Mouse (Mus musculus) gastrocnemius, adult 18-20 months (tissue): ENCODE results near the gene Cdh3. TPM values are rescaled to one million over a fixed set of nuclear protein-coding genes. Genes with fewer than 3 reads are reported as not detected.

Experiments used
- DNase-seq: peaks from one replicate; pipeline ENCODE4 v3.0.0; 2021; ENCODE audit warnings: low spot score
- total RNA-seq, 2 experiments: library from RNA; stranded (reverse); gene quantifications; 2 replicates each; pipeline ENCODE4 v1.2.3; 2021

Gene Cdh3
- total RNA-seq, 2 experiments from 2014 or later: not detected

DNA sequence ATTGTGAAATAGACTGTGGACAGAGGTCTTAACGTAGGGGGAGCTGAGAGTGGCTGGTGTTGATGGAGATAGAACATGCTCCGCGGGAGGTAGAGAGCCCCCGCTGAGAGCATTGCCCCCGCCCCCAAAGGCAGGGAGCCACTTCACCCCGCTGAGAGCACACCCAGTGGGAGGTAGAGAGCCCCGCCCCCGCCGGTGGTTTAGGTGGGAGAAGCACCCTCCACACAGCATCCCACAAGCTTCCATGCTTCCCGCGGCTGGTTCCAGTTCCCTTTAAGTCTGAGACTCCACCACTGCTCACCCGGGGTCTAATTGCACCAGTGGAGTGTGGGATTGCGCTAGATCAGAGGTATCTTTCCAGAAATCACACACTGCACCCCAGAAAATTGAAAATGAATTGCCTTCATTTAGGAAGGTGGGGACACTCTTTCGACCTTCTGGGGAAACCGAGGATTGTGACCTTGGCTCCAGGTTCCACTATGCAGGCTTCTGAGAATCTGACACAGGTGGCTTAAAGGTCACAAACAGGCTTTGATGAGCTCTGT is 96.0 kb downstream of the Cdh3 start:
- no peak for DNase-seq

Other genes with a start within 250 kb of the Cdh3 start
- 1 to 10 TPM in 1 of 2 experiments, under 1 TPM in 1; 0.43 to 1.1 TPM for gene Smpd3, start 172.9 kb upstream of the Cdh3 start, total RNA-seq
- under 1 TPM; 0.74 to 0.78 TPM for gene Zfp90, start 95.6 kb upstream of the Cdh3 start, total RNA-seq
- not detected for gene 6030452D12Rik, start 10.4 kb upstream of the Cdh3 start, total RNA-seq
- 100 to 1,000 TPM in 1 of 2 experiments, 10 to 100 TPM in 1; 91.6 to 114 TPM for gene Gm10073, start 62.6 kb downstream of the Cdh3 start, total RNA-seq
- under 1 TPM; 0.25 to 0.57 TPM for gene Cdh1, start 92.5 kb downstream of the Cdh3 start, total RNA-seq
- gene Tango6, start 172.2 kb downstream of the Cdh3 start, total RNA-seq: 10 to 100 TPM; 10.5 to 10.8 TPM